Mouse (Mus musculus) heart, embryonic 14.5 days (tissue): ENCODE measurements around the gene Rexo1. TPM values are rescaled to one million over a fixed set of nuclear protein-coding genes. Genes with fewer than 3 reads are reported as not detected.

Experiments used
- ATAC-seq: fragments of 200-750 bp; cut with Nextera tagmentation; 2 replicates; pipeline ENCODE4 v1.8.0; 2017; ENCODE audit warnings: low read depth, moderate TSS enrichment; ENCODE audit not compliant: insufficient number of reproducible peaks, insufficient read depth, low FRiP score
- H3K27ac ChIP-seq, 2 experiments: fragments of 200-500 bp in 1 of 2; fragments of 300-500 bp in 1 of 2; sonication (generic) in 1 of 2; replicated peaks in 1 of 2; 2 replicates each; pipeline ENCODE4 v1.5.1; 2012 to 2014; ENCODE audit warnings: low read depth in 2 of 2, low read length in 2 of 2, control low read depth in 1 of 2, mild to moderate bottlenecking in 1 of 2, mixed read lengths in 1 of 2; ENCODE audit not compliant: control insufficient read depth in 1 of 2, insufficient read depth in 1 of 2
- H3K27me3 ChIP-seq: fragments of 300-500 bp; sonication (generic); 2 replicates; pipeline ENCODE4 v1.6.1; 2014; ENCODE audit warnings: mild to moderate bottlenecking, low read length, control low read depth; ENCODE audit not compliant: control insufficient read depth, insufficient read depth
- H3K36me3 ChIP-seq: fragments of 300-500 bp; sonication (generic); 2 replicates; pipeline ENCODE4 v1.6.1; 2014; ENCODE audit warnings: mild to moderate bottlenecking, control low read depth, low read length, mixed read lengths; ENCODE audit not compliant: control insufficient read depth, insufficient read depth
- H3K4me1 ChIP-seq, 2 experiments: fragments of 200-500 bp in 1 of 2; fragments of 300-500 bp in 1 of 2; sonication (generic) in 1 of 2; 2 replicates each; pipeline ENCODE4 v1.6.1; 2012 to 2014; ENCODE audit warnings: low read length in 2 of 2, control low read depth in 1 of 2, mixed read lengths in 1 of 2; ENCODE audit not compliant: control insufficient read depth in 2 of 2, insufficient read depth in 2 of 2
- H3K4me2 ChIP-seq: fragments of 300-500 bp; sonication (generic); 2 replicates; pipeline ENCODE4 v1.6.1; 2014; ENCODE audit warnings: mild to moderate bottlenecking, low read length
- H3K4me3 ChIP-seq, 2 experiments: fragments of 200-500 bp in 1 of 2; fragments of 300-500 bp in 1 of 2; sonication (generic) in 1 of 2; 2 replicates each; pipeline ENCODE4 v1.5.1; 2012 to 2014; ENCODE audit warnings: low read length in 2 of 2, mild to moderate bottlenecking in 2 of 2, control low read depth in 1 of 2, low read depth in 1 of 2, moderate library complexity in 1 of 2; ENCODE audit not compliant: control insufficient read depth in 1 of 2, insufficient read depth in 1 of 2
- H3K9ac ChIP-seq: fragments of 300-500 bp; sonication (generic); 2 replicates; pipeline ENCODE4 v1.6.1; 2014; ENCODE audit warnings: mild to moderate bottlenecking, low read length
- H3K9me3 ChIP-seq: fragments of 300-500 bp; sonication (generic); 2 replicates; pipeline ENCODE4 v1.6.1; 2016; ENCODE audit warnings: low read length, control low read depth; ENCODE audit not compliant: control insufficient read depth
- WGBS: fragments of 180-500 bp; shearing (Covaris S2); extraction: QIAGEN DNeasy Blood & Tissue Kit; methylation state at CpG from one replicate; pipeline ENCODE4 v1.1.7; 2014; 5-methylcytosine and 5-hydroxymethylcytosine counted together
- polyA plus RNA-seq: library from polyadenylated mRNA; unstranded; fragments of >200 nt; fragmentation: Nextera tagmentation; extraction: Ambion mirVana; gene quantifications from 2 replicates; pipeline ENCODE4 v1.2.1, GENCODE M21; 2014

Rexo1 gene
- 16.7 and 17.0 TPM in 2 replicates for polyA plus RNA-seq

DNA sequence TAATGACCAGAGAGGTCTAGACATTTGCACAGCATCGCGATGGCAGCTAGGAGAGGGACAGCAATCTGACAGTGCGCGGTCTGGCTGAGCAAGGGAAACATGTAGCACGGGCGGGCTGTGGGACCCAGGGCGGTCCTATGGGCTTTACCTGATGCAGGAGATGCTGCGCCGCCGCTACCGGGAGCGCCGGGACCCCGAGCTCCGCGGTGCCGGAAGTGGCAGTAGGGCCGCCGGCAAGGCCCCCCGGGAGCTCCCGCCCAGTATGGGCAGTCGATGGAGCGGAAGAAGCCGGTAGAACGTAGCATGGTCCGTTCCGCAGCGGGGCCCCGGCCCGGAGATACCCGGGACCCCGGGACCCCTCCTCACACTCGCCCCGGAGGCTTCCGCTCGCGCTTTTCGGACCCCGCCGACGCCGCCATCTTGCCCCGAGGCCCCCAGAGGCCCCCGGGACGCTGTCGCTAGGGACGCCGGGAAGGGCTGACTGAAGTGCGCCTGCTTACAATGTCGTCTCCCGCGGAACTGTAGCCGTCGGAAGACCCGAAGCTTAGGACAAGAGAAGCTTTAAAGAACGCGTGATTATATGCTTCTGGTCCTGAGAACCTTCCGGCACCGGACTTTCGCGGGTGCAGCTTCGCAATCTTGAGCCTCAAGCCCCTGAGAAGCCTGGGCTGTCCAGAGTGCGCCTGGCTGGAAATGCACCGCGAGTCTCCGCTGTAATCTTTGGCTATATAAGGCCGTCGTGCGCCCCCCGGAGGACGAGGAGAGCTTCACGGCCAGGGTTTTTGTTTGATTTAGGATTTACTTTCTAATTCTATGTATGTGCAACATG, at the start of gene Rexo1:
TSS of gene Rexo1 (minus strand) at position 445 of the 829 bp plus-strand sequence.
- Histone ChIP-seq H3K27me3 (no peaks in the 10 kb centered on the region), H3K36me3 (0 out of 2 replicates have a peak, but pooled peaks cover 4% of the 10 kb centered on the region), H3K9ac (peak within 1 kb of the TSS; percentile 88), H3K27ac (peak within 1 kb of the TSS; percentile 86 to 98), H3K4me2 (peak within 1 kb of the TSS; percentile 75), H3K4me1 (peaks cover 10 to 35% of the 10 kb centered on the region in 2 experiments), H3K9me3 (no peaks in the 10 kb centered on the region), H3K4me3 (peak within 1 kb of the TSS; percentile 71 to 98)
- WGBS = under 1% methylated on average over 69 of the region's 72 CpGs
- peak; percentile 67 for ATAC-seq

DNA sequence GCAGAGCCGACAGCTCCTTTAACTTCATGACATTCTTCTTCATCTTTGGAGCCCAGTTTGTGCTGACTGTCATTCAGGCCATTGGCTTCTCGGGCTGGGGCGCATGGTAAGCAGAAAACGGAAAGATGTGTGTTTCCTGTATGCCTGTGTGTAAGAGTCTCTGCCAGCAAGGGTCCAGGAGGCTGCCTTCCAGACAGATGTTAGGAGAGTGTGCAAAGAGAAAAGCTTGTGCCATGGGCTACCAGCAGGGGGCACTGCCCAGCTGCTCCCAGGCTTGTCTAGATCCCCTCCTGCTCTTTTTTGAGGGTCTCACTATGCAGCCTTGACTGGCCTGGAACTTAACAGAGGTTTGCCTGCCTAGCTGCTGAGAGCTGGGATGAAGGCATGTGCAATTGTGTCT, 49.7 kb upstream of the Rexo1 start:
- H3K27ac ChIP-seq = no peak overlapping the region
- no peaks in the 10 kb centered on the region for H3K9me3 ChIP-seq
- peaks cover 83% of the 10 kb centered on the region for H3K36me3 ChIP-seq
- 68% methylated on average over 4 of the region's 4 CpGs for WGBS
- ATAC-seq = no peak
- no peaks in the 10 kb centered on the region for H3K27me3 ChIP-seq
- H3K9ac ChIP-seq = no peak overlapping the region
- no peak overlapping the region for H3K4me3 ChIP-seq
- H3K4me1 ChIP-seq = no peaks in the 10 kb centered on the region
- H3K4me2 ChIP-seq = no peak overlapping the region

DNA sequence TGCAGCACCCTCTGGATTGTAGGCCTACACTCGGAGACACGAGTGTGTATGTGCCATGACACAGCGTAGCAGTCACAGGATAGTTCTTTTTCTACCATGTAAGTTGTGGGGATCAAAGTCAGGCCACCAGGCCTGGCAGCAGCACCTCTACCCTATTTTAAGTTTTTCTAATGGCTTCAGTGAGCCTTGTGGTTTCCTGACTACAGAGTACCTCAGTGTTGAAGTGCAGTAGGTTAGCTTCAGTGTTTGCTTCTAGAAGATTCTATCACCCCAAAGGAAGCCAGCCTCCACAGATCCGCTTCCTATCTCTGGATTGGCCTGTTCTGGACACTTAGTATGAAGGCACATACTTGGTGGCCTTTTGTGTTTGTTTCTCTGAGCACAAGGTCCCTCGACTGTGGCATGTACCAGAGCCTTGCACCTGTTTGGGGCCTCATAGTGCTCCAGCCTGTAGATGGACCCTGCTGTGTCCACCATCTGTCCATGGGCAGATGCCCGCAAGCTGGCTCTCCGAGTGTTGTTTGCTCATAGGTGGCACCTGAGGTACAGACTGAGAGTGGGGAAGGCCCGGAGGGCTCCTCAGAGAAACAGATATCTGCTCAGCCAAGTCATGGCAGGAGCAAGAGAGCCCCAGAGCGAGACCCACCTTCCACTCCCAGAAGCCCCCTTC, 48.9 kb upstream of the Rexo1 start:
- whole genome bisulfite sequencing = 90% methylated on average over 9 of the region's 9 CpGs
- Histone ChIP-seq H3K4me3 (no peak overlapping the region), H3K9me3 (no peaks in the 10 kb centered on the region), H3K27me3 (no peaks in the 10 kb centered on the region), H3K27ac (no peak overlapping the region), H3K36me3 (peaks cover 75% of the 10 kb centered on the region), H3K4me2 (no peak overlapping the region), H3K9ac (no peak overlapping the region), H3K4me1 (no peaks in the 10 kb centered on the region)
- ATAC-seq = no peak

DNA sequence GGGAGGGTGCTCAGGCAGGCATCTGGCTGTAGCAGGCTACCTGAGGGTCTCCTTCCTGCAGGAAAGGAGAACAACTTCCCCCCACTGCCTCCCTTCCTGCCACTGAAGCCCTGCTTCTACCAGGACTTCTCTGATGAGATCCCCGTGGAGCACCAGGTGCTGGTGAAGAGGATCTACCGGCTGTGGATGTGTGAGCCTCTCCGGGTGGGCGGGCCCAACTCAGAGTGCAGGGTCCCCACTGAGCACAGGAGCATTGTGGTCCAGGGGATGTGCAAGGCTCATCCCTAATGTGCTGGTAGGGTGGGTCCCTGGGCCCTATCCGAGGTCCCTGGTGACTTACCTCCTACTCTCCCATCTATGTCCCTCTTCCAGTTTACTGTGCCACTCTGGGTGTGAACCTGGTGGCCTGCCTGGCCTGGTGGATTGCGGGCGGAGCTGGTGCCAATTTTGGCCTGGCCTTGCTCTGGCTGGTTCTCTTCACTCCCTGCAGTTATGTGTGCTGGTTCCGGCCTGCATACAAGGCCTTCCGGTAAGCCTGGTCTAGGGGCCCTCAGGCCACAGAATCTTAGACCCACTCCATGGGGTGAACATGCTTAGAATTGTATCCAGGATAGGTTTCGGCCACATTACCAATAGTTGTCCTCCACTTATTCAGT, 48.0 kb upstream of the Rexo1 start:
- no peaks in the 10 kb centered on the region for H3K27me3 ChIP-seq
- 90% methylated on average over 10 of the region's 10 CpGs for WGBS
- no peak for ATAC-seq
- H3K9me3 ChIP-seq = no peaks in the 10 kb centered on the region
- no peak overlapping the region for H3K9ac ChIP-seq
- no peak overlapping the region for H3K4me3 ChIP-seq
- no peaks in the 10 kb centered on the region for H3K4me1 ChIP-seq
- H3K4me2 ChIP-seq = no peak overlapping the region
- no peak overlapping the region for H3K27ac ChIP-seq
- peaks cover 66% of the 10 kb centered on the region for H3K36me3 ChIP-seq

DNA sequence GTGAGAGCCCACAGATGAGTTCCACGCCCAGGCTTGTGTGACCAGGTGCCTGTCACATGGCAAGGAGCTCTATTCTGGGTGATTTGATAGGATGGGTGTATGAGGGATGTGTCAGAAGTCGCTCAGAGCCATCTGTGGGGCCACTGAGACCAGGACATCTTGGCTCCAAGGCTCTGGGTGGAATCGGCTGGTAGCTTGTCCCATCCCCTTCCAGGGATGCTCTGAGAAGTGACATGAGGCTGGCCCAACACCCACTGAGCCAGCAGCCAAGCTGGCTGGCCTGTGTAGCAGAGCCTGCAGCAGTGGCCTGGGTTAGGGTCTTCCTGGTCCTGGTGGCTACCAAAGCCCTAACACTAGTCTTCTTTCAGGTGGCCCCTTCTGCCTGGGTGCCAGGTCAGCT, 47.1 kb upstream of the Rexo1 start:
- Histone ChIP-seq H3K27ac (no peak overlapping the region), H3K9ac (no peak overlapping the region), H3K36me3 (peaks cover 57% of the 10 kb centered on the region), H3K4me2 (no peak overlapping the region), H3K27me3 (no peaks in the 10 kb centered on the region), H3K4me1 (peaks cover 5 to 7% of the 10 kb centered on the region in 2 experiments), H3K4me3 (no peak overlapping the region), H3K9me3 (no peaks in the 10 kb centered on the region)
- ATAC-seq = no peak
- 89% methylated on average over 3 of the region's 3 CpGs for WGBS

GRCm38 (mm10) chr10:80606737-80607350, 45.5 kb upstream of the Rexo1 start:
- Histone ChIP-seq H3K9me3 (no peaks in the 10 kb centered on the region), H3K9ac (no peak overlapping the region), H3K36me3 (peaks cover 41% of the 10 kb centered on the region), H3K4me2 (no peak overlapping the region), H3K4me3 (no peak overlapping the region), H3K27ac (no peak overlapping the region), H3K27me3 (no peaks in the 10 kb centered on the region), H3K4me1 (peaks cover 10 to 13% of the 10 kb centered on the region in 2 experiments)
- WGBS = 94% methylated on average over 34 of the region's 34 CpGs
- no peak for ATAC-seq

GRCm38 (mm10) chr10:80606306-80606705, 44.9 kb upstream of the Rexo1 start:
- Histone ChIP-seq H3K4me3 (no peak overlapping the region), H3K9me3 (no peaks in the 10 kb centered on the region), H3K36me3 (peaks cover 40% of the 10 kb centered on the region), H3K9ac (no peak overlapping the region), H3K4me1 (peaks cover 10 to 13% of the 10 kb centered on the region in 2 experiments), H3K27me3 (no peaks in the 10 kb centered on the region), H3K4me2 (no peak overlapping the region), H3K27ac (no peak overlapping the region)
- ATAC-seq = no peak
- WGBS = 88% methylated on average over 23 of the region's 23 CpGs
